Mouse (Mus musculus) forebrain, embryonic 16.5 days (tissue): ENCODE measurements at regions not wholly inside any gene's neighbourhood (a gene's known extent, or its start where the extent isn't known, plus 50 kb on each side); places are given as distances from the start of the nearest gene placed in this dataset.

Experiments
- ATAC-seq: fragments of 200-750 bp; cut with Nextera tagmentation; 2 replicates; pipeline ENCODE4 v1.8.0; 2017; ENCODE audit warnings: mild to moderate bottlenecking, moderate library complexity
- H3K27ac ChIP-seq: fragments of 300-500 bp; sonication (generic); 2 replicates; pipeline ENCODE4 v1.5.1; 2014; ENCODE audit warnings: low read length, control low read depth
- H3K27me3 ChIP-seq: fragments of 300-500 bp; sonication (generic); replicated peaks from 2 replicates; pipeline ENCODE4 v1.6.1; 2014; ENCODE audit warnings: low read length; ENCODE audit not compliant: control insufficient read depth, insufficient read depth
- H3K36me3 ChIP-seq: fragments of 300-500 bp; sonication (generic); 2 replicates; pipeline ENCODE4 v1.6.1; 2014; ENCODE audit not compliant: control insufficient read depth, insufficient read depth
- H3K4me1 ChIP-seq: fragments of 300-500 bp; sonication (generic); replicated peaks from 2 replicates; pipeline ENCODE4 v1.6.1; 2014; ENCODE audit warnings: low read length; ENCODE audit not compliant: control insufficient read depth, insufficient read depth
- H3K4me2 ChIP-seq: fragments of 300-500 bp; sonication (generic); 2 replicates; pipeline ENCODE4 v1.6.1; 2014; ENCODE audit warnings: mild to moderate bottlenecking, low read length, control low read depth
- H3K4me3 ChIP-seq: fragments of 300-500 bp; sonication (generic); replicated peaks from 2 replicates; pipeline ENCODE4 v1.5.1; 2014; ENCODE audit warnings: mild to moderate bottlenecking, low read length, control low read depth
- H3K9ac ChIP-seq: fragments of 300-500 bp; sonication (generic); replicated peaks from 2 replicates; pipeline ENCODE4 v1.6.1; 2014; ENCODE audit warnings: low read depth, low read length, control low read depth
- H3K9me3 ChIP-seq: fragments of 300-500 bp; sonication (generic); 2 replicates; pipeline ENCODE4 v1.6.1; 2016; ENCODE audit warnings: low read length; ENCODE audit not compliant: control insufficient read depth
- WGBS: fragments of 180-500 bp; shearing (Covaris S2); extraction: QIAGEN DNeasy Blood & Tissue Kit; methylation state at CpG from one replicate; pipeline ENCODE4 v1.1.7; 2014; 5-methylcytosine and 5-hydroxymethylcytosine counted together

GRCm38 (mm10) chr1:78876156-78876555 lies 59.6 kb downstream of the Kcne4 start:
- H3K4me1 ChIP-seq, result no peaks in the 10 kb centered on the region
- WGBS, result 97% methylated on average over 3 of the region's 3 CpGs
- ATAC-seq, result no peak
- H3K9ac ChIP-seq, result no peak overlapping the region
- H3K27me3 ChIP-seq, result no peaks in the 10 kb centered on the region
- no peaks in the 10 kb centered on the region for H3K9me3 ChIP-seq
- no peak overlapping the region for H3K4me3 ChIP-seq
- no peak overlapping the region for H3K4me2 ChIP-seq
- H3K27ac ChIP-seq, result no peak overlapping the region
- no peaks in the 10 kb centered on the region for H3K36me3 ChIP-seq

- no peak overlapping the region for H3K27ac ChIP-seq
- no peaks in the 10 kb centered on the region for H3K27me3 ChIP-seq
- no peak overlapping the region for H3K4me3 ChIP-seq
- no peaks in the 10 kb centered on the region for H3K9me3 ChIP-seq
- H3K36me3 ChIP-seq, result no peaks in the 10 kb centered on the region
- no peak overlapping the region for H3K4me2 ChIP-seq
- ATAC-seq, result no peak
- no peaks in the 10 kb centered on the region for H3K4me1 ChIP-seq
- no peak overlapping the region for H3K9ac ChIP-seq
- 59% methylated on average over 2 of the region's 2 CpGs for WGBS
Measured at GRCm38 (mm10) chr1:78879246-78879645, 62.7 kb downstream of the Kcne4 start.

- H3K4me2 ChIP-seq, result no peak overlapping the region
- H3K9me3 ChIP-seq, result no peaks in the 10 kb centered on the region
- ATAC-seq, result no peak
- H3K27ac ChIP-seq, result no peak overlapping the region
- WGBS, result 87% methylated on average over 3 of the region's 3 CpGs
- no peak overlapping the region for H3K4me3 ChIP-seq
- H3K4me1 ChIP-seq, result no peaks in the 10 kb centered on the region
- H3K27me3 ChIP-seq, result no peaks in the 10 kb centered on the region
- no peaks in the 10 kb centered on the region for H3K36me3 ChIP-seq
- no peak overlapping the region for H3K9ac ChIP-seq
Measured at GRCm38 (mm10) chr1:78882455-78882854, 65.9 kb downstream of the Kcne4 start.

- Histone ChIP-seq H3K27me3 (no peaks in the 10 kb centered on the region), H3K4me1 (no peaks in the 10 kb centered on the region), H3K4me2 (no peak overlapping the region), H3K9me3 (no peaks in the 10 kb centered on the region), H3K4me3 (no peak overlapping the region), H3K27ac (no peak overlapping the region), H3K9ac (no peak overlapping the region), H3K36me3 (no peaks in the 10 kb centered on the region)
- 82% methylated on average over 9 of the region's 9 CpGs for WGBS
- ATAC-seq, result no peak
Measured at GRCm38 (mm10) chr1:78889241-78889640, 72.7 kb downstream of the Kcne4 start.

GRCm38 (mm10) chr1:78891344-78891743 lies 74.8 kb downstream of the Kcne4 start:
- Histone ChIP-seq H3K9me3 (no peaks in the 10 kb centered on the region), H3K27ac (no peak overlapping the region), H3K27me3 (no peaks in the 10 kb centered on the region), H3K4me2 (no peak overlapping the region), H3K9ac (no peak overlapping the region), H3K36me3 (no peaks in the 10 kb centered on the region), H3K4me1 (no peaks in the 10 kb centered on the region), H3K4me3 (no peak overlapping the region)
- ATAC-seq, result no peak
- WGBS, result 82% methylated on average over 3 of the region's 3 CpGs

- WGBS, result 91% methylated on average over 4 of the region's 4 CpGs
- H3K9ac ChIP-seq, result no peak overlapping the region
- no peaks in the 10 kb centered on the region for H3K4me1 ChIP-seq
- no peak overlapping the region for H3K4me3 ChIP-seq
- H3K27ac ChIP-seq, result no peak overlapping the region
- no peak for ATAC-seq
- no peaks in the 10 kb centered on the region for H3K9me3 ChIP-seq
- H3K4me2 ChIP-seq, result no peak overlapping the region
- H3K36me3 ChIP-seq, result no peaks in the 10 kb centered on the region
- no peaks in the 10 kb centered on the region for H3K27me3 ChIP-seq
Measured at GRCm38 (mm10) chr1:78894301-78894700, 77.7 kb downstream of the Kcne4 start.

GRCm38 (mm10) chr1:78895112-78895511 lies 78.6 kb downstream of the Kcne4 start:
- no peak overlapping the region for H3K4me2 ChIP-seq
- peak; percentile 64; the same call in 1 of the 2 replicates for ATAC-seq
- H3K27me3 ChIP-seq, result no peaks in the 10 kb centered on the region
- H3K4me1 ChIP-seq, result no peaks in the 10 kb centered on the region
- 77% methylated on average over 2 of the region's 2 CpGs for WGBS
- no peak overlapping the region for H3K27ac ChIP-seq
- no peak overlapping the region for H3K4me3 ChIP-seq
- H3K36me3 ChIP-seq, result no peaks in the 10 kb centered on the region
- no peak overlapping the region for H3K9ac ChIP-seq
- H3K9me3 ChIP-seq, result no peaks in the 10 kb centered on the region

- no peak overlapping the region for H3K9ac ChIP-seq
- no peaks in the 10 kb centered on the region for H3K27me3 ChIP-seq
- H3K36me3 ChIP-seq, result no peaks in the 10 kb centered on the region
- ATAC-seq, result no peak
- H3K4me1 ChIP-seq, result no peaks in the 10 kb centered on the region
- 100% methylated on average over 1 of the region's 1 CpGs for WGBS
- no peak overlapping the region for H3K4me3 ChIP-seq
- no peaks in the 10 kb centered on the region for H3K9me3 ChIP-seq
- H3K27ac ChIP-seq, result no peak overlapping the region
- no peak overlapping the region for H3K4me2 ChIP-seq
Measured at GRCm38 (mm10) chr1:78907591-78907990, 91.0 kb downstream of the Kcne4 start.

- 38% methylated on average over 5 of the region's 5 CpGs for WGBS
- H3K4me3 ChIP-seq, result no peak overlapping the region
- H3K27me3 ChIP-seq, result no peaks in the 10 kb centered on the region
- no peak overlapping the region for H3K4me2 ChIP-seq
- H3K9ac ChIP-seq, result no peak overlapping the region
- ATAC-seq, result no peak
- H3K36me3 ChIP-seq, result no peaks in the 10 kb centered on the region
- H3K9me3 ChIP-seq, result no peaks in the 10 kb centered on the region
- no peak overlapping the region for H3K27ac ChIP-seq
- no peaks in the 10 kb centered on the region for H3K4me1 ChIP-seq
Measured at GRCm38 (mm10) chr1:78907991-78908390, 91.4 kb downstream of the Kcne4 start.

GRCm38 (mm10) chr1:78913791-78914190 lies 97.2 kb downstream of the Kcne4 start:
- Histone ChIP-seq H3K4me2 (no peak overlapping the region), H3K36me3 (no peaks in the 10 kb centered on the region), H3K4me1 (no peaks in the 10 kb centered on the region), H3K4me3 (no peak overlapping the region), H3K27me3 (no peaks in the 10 kb centered on the region), H3K9ac (no peak overlapping the region), H3K27ac (no peak overlapping the region), H3K9me3 (no peaks in the 10 kb centered on the region)
- 41% methylated on average over 2 of the region's 2 CpGs for WGBS
- ATAC-seq, result no peak
